Mouse (Mus musculus) urinary bladder, postnatal 10 days (tissue): Measurements from ENCODE around the gene Gm20521.

Source experiments
- DNase-seq: peaks from one replicate; pipeline ENCODE4 v3.0.0; 2022; ENCODE audit warnings: low spot score

Gm20521 gene

DNA sequence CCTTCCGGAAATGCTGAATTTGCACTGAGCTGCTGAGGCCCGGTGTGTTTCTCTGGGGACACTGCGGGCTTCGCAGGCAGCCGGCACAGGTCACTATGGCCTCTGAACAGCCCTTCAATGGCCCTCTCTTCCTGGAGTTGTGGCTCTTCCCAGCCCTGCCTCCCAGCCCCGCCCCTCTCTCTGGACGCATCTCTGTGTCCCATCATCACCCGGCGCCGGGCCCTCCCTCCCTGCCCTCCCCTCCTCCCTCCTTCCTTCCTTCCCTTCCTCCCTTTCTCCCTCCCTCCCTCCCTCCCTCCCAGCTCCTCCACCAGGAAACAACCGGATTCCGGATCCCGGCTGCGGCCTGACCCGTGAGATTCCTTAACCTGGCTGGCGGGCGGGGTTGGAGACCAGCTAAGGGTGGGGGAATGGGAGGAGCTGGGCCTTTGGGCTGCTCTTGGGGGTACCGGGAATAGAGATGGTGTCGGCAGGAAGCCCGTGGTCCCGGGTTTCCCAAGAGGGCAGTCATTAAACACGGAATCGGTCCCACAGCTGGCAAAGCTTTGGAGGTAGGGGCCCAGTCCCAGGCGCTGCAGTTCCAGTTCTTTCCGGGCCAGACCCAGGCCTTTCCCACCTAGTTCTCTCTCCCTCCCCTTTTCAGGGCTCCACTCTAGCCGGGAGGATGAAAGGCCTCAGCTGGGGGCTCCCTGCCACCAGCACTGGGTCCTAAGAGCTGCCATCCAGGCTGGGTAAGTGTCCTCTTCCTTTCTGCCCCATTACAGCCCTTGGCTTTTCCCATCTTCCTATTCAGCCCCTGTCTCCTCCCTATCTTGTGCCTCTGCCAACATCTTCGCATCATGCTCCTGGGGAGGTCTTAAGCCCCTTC is at the start of gene Gm20521, which contains the start of gene Bcl2l2:
TSS of gene Gm20521 (plus strand) at position 288 of the 868 bp plus-strand sequence.
TSS of gene Bcl2l2 (plus strand) at position 224 of the 868 bp plus-strand sequence.
- DNase-seq: peak; percentile 53

GRCm38 (mm10) chr14:54843461-54843860 is 39.8 kb upstream of the Gm20521 start:
- no peak for DNase-seq

- no peak for DNase-seq
Measured at GRCm38 (mm10) chr14:54855726-54856125, 27.5 kb upstream of the Gm20521 start.

DNA sequence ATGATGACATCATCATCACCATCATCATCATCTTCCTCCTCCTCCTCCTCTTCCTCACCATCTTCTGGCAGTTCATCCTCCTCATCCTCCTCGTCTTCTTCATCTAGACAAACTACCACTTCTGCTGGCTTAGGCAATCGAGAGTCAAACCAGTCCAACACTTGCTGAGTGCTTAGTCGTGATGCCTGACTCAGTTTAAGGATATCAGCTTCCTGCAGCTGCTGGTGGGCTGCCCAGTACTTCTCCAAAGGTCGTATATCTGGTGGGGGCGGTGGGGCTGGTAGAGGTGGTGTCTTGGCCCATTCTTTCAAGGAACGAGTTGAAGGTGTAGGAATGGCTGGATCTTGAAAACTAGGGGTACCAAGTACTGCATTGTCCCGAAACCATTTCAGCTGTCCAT is 26.5 kb upstream of the Gm20521 start:
- DNase-seq: no peak

DNA sequence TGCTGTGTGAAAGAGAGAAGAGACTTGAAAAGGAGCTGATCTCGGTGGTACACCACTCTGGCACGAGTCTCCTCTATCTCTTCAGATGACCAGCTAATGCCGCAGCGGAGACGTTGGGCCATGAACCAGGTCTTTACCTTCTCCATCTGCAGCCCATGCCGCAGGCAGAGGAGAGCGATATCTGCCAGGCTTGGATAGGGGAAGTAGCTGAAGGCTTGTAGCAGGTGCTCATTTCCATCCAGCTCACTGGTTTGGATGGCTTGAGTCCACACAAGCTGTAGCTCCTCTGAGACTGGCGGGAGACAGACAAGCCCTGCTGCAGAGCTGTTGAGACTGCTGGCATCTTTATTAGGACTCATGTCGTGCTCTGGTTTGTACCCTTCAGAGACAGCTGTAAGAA is 25.4 kb upstream of the Gm20521 start:
- no peak for DNase-seq

DNA sequence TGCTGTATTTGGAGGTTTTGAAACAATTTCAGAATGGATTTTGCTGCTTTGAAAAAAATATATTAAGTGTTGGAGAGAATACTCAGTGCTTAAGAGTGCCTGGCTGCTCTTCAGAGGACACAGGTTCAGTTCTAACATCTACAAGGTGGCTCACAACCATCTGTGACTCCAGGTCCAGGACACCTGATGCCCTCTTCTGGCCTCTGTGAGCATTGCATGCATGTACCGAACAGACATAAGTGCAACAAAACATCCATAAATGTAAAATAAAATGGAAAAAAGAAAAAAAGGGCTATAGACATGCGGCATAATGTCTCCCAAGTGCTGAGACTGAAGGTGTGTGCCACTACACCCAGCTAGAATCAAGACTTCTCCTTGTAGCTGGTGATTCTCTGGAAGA is 22.7 kb upstream of the Gm20521 start:
- DNase-seq: no peak

DNA sequence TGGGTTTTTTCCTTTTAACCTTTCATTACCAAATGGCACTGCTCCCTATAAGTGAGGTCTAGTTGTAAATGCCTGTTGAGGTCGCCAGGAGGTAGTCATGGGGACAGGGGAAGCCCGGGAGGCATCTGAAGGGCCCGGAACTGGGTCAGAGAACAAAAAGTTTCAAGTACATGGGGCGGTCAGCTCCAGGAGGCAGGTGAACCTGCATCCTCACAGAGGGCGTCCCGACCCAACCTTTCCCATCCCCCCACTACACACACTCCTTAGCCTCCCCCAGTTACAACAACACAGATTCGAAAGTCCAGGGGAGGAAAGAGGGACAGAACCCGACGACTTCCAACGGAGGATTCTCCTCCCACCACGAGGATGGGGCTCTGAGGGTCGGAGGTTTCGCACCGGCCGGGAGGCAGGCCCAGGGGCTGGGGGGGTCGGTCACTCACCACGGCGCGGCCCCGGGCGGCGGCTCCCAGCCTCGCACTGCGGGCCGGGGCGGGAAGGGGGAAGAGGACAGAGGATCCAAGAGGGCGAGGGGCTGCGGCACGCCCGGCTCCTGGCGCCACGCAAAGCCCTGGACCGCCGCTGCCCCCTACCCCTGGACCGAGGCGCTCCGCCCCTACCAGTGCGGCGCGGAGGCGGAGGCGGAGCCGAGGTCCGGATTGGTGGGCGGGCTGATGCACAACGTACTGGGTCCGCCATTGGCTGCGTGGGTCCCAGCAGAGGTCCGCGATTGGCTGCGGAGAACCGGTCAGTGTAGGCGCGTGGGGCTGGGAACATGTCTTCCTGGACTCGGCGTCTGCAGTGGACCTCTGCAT is 19.5 kb upstream of the Gm20521 start:
- peak; percentile 68 for DNase-seq

DNA sequence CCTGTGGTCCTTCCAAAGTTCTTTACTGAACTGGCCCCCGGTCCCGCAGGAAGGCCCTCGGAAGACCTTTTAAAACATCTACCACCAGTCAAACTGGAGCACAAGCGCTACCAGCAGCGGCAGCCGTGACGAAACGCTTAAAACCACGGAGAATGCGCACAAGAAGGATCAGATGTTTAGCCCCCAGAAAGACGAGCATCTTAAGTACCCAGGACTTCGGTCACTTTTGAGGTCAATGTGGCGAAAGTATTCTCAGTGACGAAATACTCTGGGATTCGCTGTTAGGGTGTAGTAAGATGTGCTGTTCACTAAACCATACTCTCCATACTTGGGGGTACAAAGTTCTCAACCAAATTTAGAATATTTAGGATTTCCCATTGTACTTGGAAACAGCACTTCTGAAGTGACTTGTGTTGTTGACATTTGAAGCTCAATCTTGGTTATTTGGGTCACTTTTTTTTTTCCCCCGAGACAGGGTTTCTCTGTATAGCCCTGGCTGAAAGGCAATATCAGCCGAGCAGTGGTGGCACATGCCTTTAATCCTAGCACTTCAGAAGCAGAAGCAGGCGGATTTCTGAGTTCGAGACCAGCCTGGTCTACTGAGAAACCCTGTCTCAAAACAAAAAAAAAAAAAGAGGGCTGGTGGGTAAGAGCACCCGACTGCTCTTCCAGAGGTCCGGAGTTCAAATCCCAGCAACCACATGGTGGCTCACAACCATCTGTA is 18.8 kb upstream of the Gm20521 start:
- DNase-seq: no peak

- no peak for DNase-seq
Measured at GRCm38 (mm10) chr14:54865626-54866025, 17.6 kb upstream of the Gm20521 start.

DNA sequence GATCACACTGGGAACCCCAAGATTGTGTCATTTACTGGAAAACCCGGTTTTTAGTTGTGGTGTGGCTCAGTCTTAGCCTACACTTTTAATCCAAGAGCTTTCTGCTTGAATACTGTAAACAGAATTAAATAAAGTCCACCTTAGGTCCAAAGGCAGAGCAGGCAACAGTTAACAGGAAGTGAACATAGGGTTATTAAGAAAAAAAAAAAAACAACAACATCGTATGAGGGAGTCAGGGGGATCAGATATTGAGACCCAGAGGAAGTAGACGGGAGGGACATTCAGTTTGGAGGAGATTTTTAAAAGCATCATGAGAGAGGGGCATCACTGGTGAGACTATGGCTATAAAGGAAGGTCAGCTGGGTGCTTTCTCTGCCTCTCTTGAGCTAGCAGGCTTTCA is 17.0 kb upstream of the Gm20521 start:
- DNase-seq: no peak

DNA sequence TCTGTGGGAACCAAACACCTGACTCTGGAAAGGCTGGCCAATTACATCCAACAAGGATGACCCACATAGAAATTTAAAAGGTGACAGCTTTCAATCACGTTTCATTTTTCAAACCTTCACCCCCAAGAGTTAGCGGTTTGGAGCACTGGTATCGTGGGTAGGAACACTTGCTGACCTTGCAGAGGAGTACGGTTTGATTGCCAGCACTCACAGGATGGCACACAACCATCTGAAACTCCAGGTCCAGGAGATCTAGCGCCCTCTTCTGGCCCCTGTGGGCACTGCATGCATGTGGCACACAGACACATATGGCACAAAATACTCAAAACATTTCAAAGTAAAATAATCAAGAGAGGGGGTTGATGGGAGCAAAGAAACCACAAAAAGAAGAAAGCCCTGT is 16.3 kb upstream of the Gm20521 start:
- no peak for DNase-seq

GRCm38 (mm10) chr14:54868026-54868425 is 15.2 kb upstream of the Gm20521 start:
- DNase-seq: no peak

DNA sequence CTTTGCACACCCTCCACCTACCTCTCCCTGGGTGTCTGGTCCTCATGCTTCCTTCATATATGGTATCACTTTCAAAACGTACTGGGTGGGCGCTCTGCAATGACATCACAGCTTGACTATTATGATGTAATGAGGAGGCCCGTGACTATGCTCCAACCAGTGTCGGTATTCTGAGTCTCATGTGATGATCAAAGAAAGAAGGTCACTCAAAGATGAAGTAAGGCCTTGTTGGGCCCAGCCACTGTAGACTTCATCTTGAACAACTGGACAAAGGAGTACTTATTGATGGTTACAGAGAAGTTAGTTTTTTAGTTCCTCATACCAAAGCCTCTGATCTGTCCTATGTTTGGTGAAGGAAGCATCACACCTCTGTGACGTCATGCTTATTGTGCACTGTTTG is 12.4 kb upstream of the Gm20521 start, which contains the start of gene Homez:
TSS of gene Homez (minus strand) at position 101 of the 400 bp plus-strand sequence.
- no peak for DNase-seq

GRCm38 (mm10) chr14:54874165-54874564 is 9.1 kb upstream of the Gm20521 start:
- DNase-seq: no peak

DNA sequence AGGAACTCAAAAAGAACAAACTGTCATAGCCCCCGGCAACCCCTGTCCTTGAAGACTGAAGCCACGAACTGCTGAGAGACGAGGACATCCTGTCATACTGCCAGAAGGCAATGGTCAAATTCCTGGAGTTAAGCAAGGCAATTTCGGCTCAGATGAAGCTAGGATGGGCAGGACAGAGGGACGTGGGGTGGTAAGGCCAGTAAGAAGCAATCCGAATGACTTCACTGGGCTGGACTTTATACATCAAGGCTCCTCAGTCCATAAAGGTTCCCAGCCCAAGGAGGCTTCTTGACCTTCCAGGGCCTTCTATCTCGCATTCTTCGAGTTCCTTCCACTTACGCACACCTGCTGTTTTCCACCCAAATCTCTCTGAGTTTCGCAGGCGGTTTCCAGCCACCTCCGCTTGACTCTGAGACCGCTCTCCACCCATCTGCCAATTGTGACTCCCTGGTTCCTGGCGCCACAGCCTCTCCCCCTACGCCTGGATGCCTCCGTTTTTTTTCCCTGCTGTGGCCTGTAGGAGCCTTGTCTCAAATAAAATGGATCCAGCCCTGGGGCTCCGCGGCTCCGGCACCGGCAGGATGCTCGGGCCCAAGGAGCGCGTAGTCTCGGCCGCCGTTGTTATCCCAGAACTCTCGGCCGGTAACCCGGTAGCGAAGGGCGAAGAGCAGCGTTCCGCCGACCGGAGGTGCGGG is 7.2 kb upstream of the Gm20521 start:
- no peak for DNase-seq

GRCm38 (mm10) chr14:54876539-54877047 is 6.6 kb upstream of the Gm20521 start:
- DNase-seq: peak; percentile 42

DNA sequence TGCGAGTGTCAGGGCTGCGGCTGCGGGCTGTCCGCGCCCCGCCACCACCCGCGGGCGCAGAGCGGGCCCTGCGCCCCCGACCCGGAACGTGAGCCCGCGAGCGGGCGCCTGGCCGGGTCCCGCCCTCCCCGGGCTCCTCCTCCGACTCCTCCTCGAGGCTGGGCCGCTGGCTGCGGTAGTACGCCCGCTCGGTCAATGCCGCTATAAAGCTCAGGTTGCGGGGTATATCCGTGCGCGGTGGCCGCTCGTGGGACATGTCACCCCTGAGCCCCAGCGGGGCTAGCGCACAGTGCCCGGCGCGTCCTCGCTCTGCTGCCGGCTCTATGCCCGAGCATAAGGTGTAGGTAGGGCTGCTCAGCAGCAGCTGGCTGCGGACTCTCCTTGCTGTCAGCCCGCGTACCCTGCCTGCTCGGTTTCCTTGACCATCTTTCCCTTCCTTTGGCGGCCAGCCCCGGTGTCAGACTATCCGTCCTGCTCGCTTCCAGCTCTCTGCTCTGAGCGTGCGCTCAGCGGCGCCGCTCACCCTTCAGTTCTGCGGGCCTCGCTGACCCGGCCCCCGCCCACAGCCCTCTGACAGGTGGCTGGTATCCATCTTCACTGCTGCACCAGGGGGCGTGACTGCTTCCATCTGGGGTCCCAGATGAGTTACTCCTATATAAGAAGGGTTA is 6.1 kb upstream of the Gm20521 start, which contains the start of gene Ppp1r3e:
TSS of gene Ppp1r3e (minus strand) at position 503 of the 668 bp plus-strand sequence.
- no peak for DNase-seq

DNA sequence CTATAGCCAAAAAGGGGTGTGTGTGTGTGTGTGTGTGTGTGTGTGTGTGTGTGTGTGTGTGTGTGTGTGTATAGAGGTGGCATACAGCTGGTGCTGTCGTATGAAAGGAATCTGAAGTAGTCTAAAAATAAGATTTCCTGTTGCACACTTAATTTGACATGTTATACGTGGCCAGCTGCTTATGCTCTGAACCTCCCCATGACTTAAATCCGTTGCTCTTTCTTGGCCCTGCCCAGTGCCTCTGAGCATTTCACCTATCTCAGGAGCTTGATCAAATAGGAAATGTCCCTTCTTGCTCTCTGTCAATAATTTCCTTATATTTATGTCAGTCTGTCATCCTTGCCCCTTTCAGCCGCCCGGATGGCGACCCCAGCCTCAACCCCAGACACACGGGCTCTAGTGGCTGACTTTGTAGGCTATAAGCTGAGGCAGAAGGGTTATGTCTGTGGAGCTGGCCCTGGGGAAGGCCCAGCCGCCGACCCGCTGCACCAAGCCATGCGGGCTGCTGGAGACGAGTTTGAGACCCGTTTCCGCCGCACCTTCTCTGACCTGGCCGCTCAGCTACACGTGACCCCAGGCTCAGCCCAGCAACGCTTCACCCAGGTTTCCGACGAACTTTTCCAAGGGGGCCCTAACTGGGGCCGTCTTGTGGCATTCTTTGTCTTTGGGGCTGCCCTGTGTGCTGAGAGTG is 926 bp downstream of the Gm20521 start:
- DNase-seq: no peak

GRCm38 (mm10) chr14:54885309-54885708 is 2.1 kb downstream of the Gm20521 start:
- no peak for DNase-seq

GRCm38 (mm10) chr14:54892200-54892599 is 9.0 kb downstream of the Gm20521 start, which contains the start of gene Pabpn1:
Pabpn1 (plus strand) TSS chr14:54892500.
- DNase-seq: no peak
